Mouse (Mus musculus): ENCODE results near the gene Spg7. TPM values are rescaled to one million over a fixed set of nuclear protein-coding genes. Genes with fewer than 3 reads are reported as not detected.

Spg7 gene
- total and polyA plus RNA-seq, 2 experiments from 2014 or later: 51.3 to 64.3 TPM

DNA sequence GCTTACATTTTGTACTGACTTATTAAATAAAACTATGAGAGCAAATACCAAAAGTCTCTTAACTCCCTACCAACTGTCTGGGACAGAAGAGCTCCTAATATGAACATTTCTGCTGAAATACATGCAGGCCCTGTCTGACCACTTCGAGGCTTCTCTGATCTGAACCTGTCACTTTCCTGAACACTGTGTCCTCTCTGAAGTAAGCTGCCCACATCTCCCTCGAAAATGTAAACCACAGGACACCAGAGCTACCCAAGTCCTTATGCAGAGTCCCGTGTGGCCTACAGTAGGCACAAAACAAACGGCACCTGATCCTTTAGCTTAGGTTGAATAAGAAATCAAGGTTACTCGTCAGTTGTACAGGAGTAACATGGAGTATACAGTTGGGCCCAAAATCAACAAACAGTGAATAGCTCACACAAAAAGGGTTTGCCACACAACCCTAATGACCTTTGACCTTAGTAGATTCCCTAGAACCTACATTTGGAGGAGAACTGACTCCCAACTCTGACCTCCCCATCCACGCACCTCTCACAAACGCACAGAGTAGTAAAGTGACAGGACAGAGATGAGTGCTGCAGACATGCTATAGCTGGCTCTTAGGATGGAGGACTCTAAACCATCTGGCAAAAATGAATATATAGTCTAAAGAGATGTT lies 31.3 kb upstream of the Spg7 start:
- Histone ChIP-seq H3K9ac (replicated peaks; ENCODE audit: low read length, poor library complexity, severe bottlenecking) (no peak overlapping the region), H3K4me1 (ENCODE audit: insufficient read depth, low read length) (no peaks in the 10 kb centered on the region; the same call in 1 of the 2 replicates), H3K27ac (ENCODE audit: low read depth, low read length) (no peak overlapping the region), H3K4me2 (ENCODE audit: low read depth, low read length, poor library complexity, severe bottlenecking) (no peak overlapping the region), H3K36me3 (ENCODE audit: insufficient read depth, low read length) (no peaks in the 10 kb centered on the region), H3K4me3 (ENCODE audit: low read depth, low read length) (no peak overlapping the region), H3K27me3 (ENCODE audit: insufficient read depth, low read length) (no peaks in the 10 kb centered on the region), H3K9me3 (ENCODE audit: low read length) (no peaks in the 10 kb centered on the region)
- WGBS: 86% methylated on average over 7 of the region's 7 CpGs
- TF ChIP-seq CTCF (IDR thresholded peaks at IDR 0.05): no peak
- no peak for DNase-seq (ENCODE audit: low spot score)
- no peak for ATAC-seq (ENCODE audit: low FRiP score)

DNA sequence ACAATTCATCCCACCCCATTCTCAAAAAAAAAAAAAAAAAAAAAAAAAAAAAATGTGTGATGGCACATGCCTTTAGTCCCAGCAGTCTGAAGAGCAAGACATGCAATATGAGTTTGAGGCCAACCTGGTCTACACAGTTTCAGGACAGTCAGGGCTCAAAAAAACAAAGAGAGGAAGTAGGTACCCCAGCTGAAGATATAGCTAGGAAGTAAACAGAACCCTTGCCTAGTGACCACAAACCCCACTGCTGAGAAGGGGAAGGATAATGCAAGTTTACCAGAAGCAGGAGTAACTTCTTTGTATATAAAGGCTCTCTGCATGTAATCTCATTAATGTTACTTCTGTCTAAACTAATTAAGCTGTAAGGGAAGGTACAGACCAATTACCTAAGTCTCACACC lies 30.0 kb upstream of the Spg7 start:
- Histone ChIP-seq H3K27me3 (ENCODE audit: insufficient read depth, low read length) (no peaks in the 10 kb centered on the region), H3K4me1 (ENCODE audit: insufficient read depth, low read length) (no peaks in the 10 kb centered on the region; the same call in 1 of the 2 replicates), H3K4me2 (ENCODE audit: low read depth, low read length, poor library complexity, severe bottlenecking) (no peak overlapping the region), H3K36me3 (ENCODE audit: insufficient read depth, low read length) (no peaks in the 10 kb centered on the region), H3K9me3 (ENCODE audit: low read length) (no peaks in the 10 kb centered on the region), H3K27ac (ENCODE audit: low read depth, low read length) (no peak overlapping the region), H3K4me3 (ENCODE audit: low read depth, low read length) (no peak overlapping the region), H3K9ac (replicated peaks; ENCODE audit: low read length, poor library complexity, severe bottlenecking) (no peak overlapping the region)
- ATAC-seq (ENCODE audit: low FRiP score): no peak
- TF ChIP-seq CTCF (IDR thresholded peaks at IDR 0.05): no peak
- DNase-seq (ENCODE audit: low spot score): no peak

- H3K36me3 ChIP-seq (ENCODE audit: insufficient read depth, low read length): no peaks in the 10 kb centered on the region
- H3K27me3 ChIP-seq (ENCODE audit: insufficient read depth, low read length): no peaks in the 10 kb centered on the region
- ATAC-seq (ENCODE audit: low FRiP score) (no peak), DNase-seq (ENCODE audit: low spot score) (no peak)
- no peak overlapping the region for H3K4me2 ChIP-seq (ENCODE audit: low read depth, low read length, poor library complexity, severe bottlenecking)
- no peak overlapping the region for H3K9ac ChIP-seq (replicated peaks; ENCODE audit: low read length, poor library complexity, severe bottlenecking)
- TF ChIP-seq CTCF (IDR thresholded peaks at IDR 0.05): no peak
- H3K4me3 ChIP-seq (ENCODE audit: low read depth, low read length): no peak overlapping the region
- no peaks in the 10 kb centered on the region for H3K9me3 ChIP-seq (ENCODE audit: low read length)
- H3K4me1 ChIP-seq (ENCODE audit: insufficient read depth, low read length): no peaks in the 10 kb centered on the region; the same call in 1 of the 2 replicates
- H3K27ac ChIP-seq (ENCODE audit: low read depth, low read length): no peak overlapping the region
Observed at GRCm38 (mm10) chr8:123033431-123033830, 29.3 kb upstream of the Spg7 start.

DNA sequence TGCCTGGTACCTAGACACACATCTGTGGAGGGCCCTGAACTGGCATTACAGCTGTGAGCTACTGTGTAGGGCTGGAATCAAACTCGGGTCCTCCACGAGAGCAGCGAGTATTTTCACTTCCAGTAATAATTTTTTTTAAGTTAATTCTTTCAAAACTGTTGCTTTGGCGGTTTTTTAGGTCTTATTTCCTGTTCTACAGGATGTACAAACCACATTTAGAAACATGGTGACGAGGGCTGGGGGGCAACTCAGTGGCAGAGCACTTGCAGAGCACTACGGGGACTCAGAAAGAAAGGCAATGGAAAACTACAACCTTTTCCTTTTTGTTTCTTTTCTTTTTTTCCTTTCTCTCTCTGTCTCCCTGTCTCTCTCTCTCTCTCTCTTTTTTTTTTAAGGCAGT lies 28.6 kb upstream of the Spg7 start:
- no peak for DNase-seq (ENCODE audit: low spot score)
- ATAC-seq (ENCODE audit: low FRiP score): no peak
- peaks cover under 1% of the 10 kb centered on the region; the same call in 1 of the 2 replicates for H3K4me1 ChIP-seq (ENCODE audit: insufficient read depth, low read length)
- no peak overlapping the region for H3K4me2 ChIP-seq (ENCODE audit: low read depth, low read length, poor library complexity, severe bottlenecking)
- no peaks in the 10 kb centered on the region for H3K36me3 ChIP-seq (ENCODE audit: insufficient read depth, low read length)
- H3K27ac ChIP-seq (ENCODE audit: low read depth, low read length): no peak overlapping the region
- no peak for TF ChIP-seq CTCF (IDR thresholded peaks at IDR 0.05)
- no peaks in the 10 kb centered on the region for H3K9me3 ChIP-seq (ENCODE audit: low read length)
- no peak overlapping the region for H3K4me3 ChIP-seq (ENCODE audit: low read depth, low read length)
- WGBS: 82% methylated on average over 6 of the region's 6 CpGs
- H3K9ac ChIP-seq (replicated peaks; ENCODE audit: low read length, poor library complexity, severe bottlenecking): no peak overlapping the region
- H3K27me3 ChIP-seq (ENCODE audit: insufficient read depth, low read length): no peaks in the 10 kb centered on the region

GRCm38 (mm10) chr8:123036956-123037355 lies 25.8 kb upstream of the Spg7 start:
- ATAC-seq (ENCODE audit: low FRiP score) (no peak), DNase-seq (ENCODE audit: low spot score) (no peak)
- Histone ChIP-seq H3K4me3 (ENCODE audit: low read depth, low read length) (no peak overlapping the region), H3K27ac (ENCODE audit: low read depth, low read length) (no peak overlapping the region), H3K9ac (replicated peaks; ENCODE audit: low read length, poor library complexity, severe bottlenecking) (no peak overlapping the region), H3K27me3 (ENCODE audit: insufficient read depth, low read length) (no peaks in the 10 kb centered on the region), H3K4me1 (ENCODE audit: insufficient read depth, low read length) (peaks cover 16% of the 10 kb centered on the region), H3K9me3 (ENCODE audit: low read length) (no peaks in the 10 kb centered on the region), H3K36me3 (ENCODE audit: insufficient read depth, low read length) (no peaks in the 10 kb centered on the region), H3K4me2 (ENCODE audit: low read depth, low read length, poor library complexity, severe bottlenecking) (no peak overlapping the region)
- 57% methylated on average over 3 of the region's 3 CpGs for WGBS
- no peak for TF ChIP-seq CTCF (IDR thresholded peaks at IDR 0.05)

- H3K4me2 ChIP-seq (ENCODE audit: low read depth, low read length, poor library complexity, severe bottlenecking): no peak overlapping the region
- H3K9me3 ChIP-seq (ENCODE audit: low read length): no peaks in the 10 kb centered on the region
- H3K4me3 ChIP-seq (ENCODE audit: low read depth, low read length): no peak overlapping the region
- no peak for TF ChIP-seq CTCF (IDR thresholded peaks at IDR 0.05)
- H3K27me3 ChIP-seq (ENCODE audit: insufficient read depth, low read length): no peaks in the 10 kb centered on the region
- WGBS: 85% methylated on average over 11 of the region's 11 CpGs
- H3K27ac ChIP-seq (ENCODE audit: low read depth, low read length): no peak overlapping the region
- no peak for ATAC-seq (ENCODE audit: low FRiP score)
- H3K4me1 ChIP-seq (ENCODE audit: insufficient read depth, low read length): peaks cover 16% of the 10 kb centered on the region
- DNase-seq (ENCODE audit: low spot score): no peak
- no peak overlapping the region for H3K9ac ChIP-seq (replicated peaks; ENCODE audit: low read length, poor library complexity, severe bottlenecking)
- no peaks in the 10 kb centered on the region for H3K36me3 ChIP-seq (ENCODE audit: insufficient read depth, low read length)
Observed at GRCm38 (mm10) chr8:123037487-123037886, 25.3 kb upstream of the Spg7 start.

All from midbrain, postnatal 0 days (tissue).